Mouse (Mus musculus): ENCODE data around the gene Nsun4. TPM values are rescaled to one million over a fixed set of nuclear protein-coding genes. Genes with fewer than 3 reads are reported as not detected.
A peak's percentile ranks its signal among the peaks of the same experiment; 100 is the strongest.

Nsun4 gene
- total and polyA plus RNA-seq, 2 experiments, result 11.8 to 14.5 TPM

GRCm38 (mm10) chr4:116042186-116042585 is 11.5 kb downstream of the Nsun4 start:
- 78% methylated on average over 3 of the region's 3 CpGs for WGBS
- no peaks in the 10 kb centered on the region for H3K27me3 ChIP-seq (ENCODE audit: control insufficient read depth, insufficient read depth, low read length)
- DNase-seq (ENCODE audit: extremely low read depth, low read depth, low spot score), result no peak
- TF ChIP-seq POLR2A (IDR thresholded peaks at IDR 0.05; ENCODE audit: extremely low read depth, insufficient read depth, low read length) (no peak), CTCF (IDR thresholded peaks at IDR 0.05; ENCODE audit: low read depth, low read length) (no peak)
- no peak overlapping the region for H3K9ac ChIP-seq (ENCODE audit: low read depth, low read length)
- no peak overlapping the region for H3K4me3 ChIP-seq (ENCODE audit: insufficient read depth, low read depth, low read length)
- peaks cover 8% of the 10 kb centered on the region for H3K36me3 ChIP-seq (ENCODE audit: control insufficient read depth, insufficient read depth, low read length)
- no peak overlapping the region for H3K27ac ChIP-seq (replicated peaks; ENCODE audit: insufficient read depth, low read depth, low read length)
- peaks cover 11% of the 10 kb centered on the region for H3K4me1 ChIP-seq (ENCODE audit: control insufficient read depth, insufficient read depth, low read length)
- H3K79me2 ChIP-seq (ENCODE audit: control insufficient read depth, insufficient read depth, low read length), result no peaks in the 10 kb centered on the region

GRCm38 (mm10) chr4:116040466-116040865 is 13.2 kb downstream of the Nsun4 start:
- no peak overlapping the region for H3K4me3 ChIP-seq (ENCODE audit: insufficient read depth, low read depth, low read length)
- peaks cover 12% of the 10 kb centered on the region for H3K36me3 ChIP-seq (ENCODE audit: control insufficient read depth, insufficient read depth, low read length)
- TF ChIP-seq CTCF (IDR thresholded peaks at IDR 0.05; ENCODE audit: low read depth, low read length) (no peak), POLR2A (IDR thresholded peaks at IDR 0.05; ENCODE audit: extremely low read depth, insufficient read depth, low read length) (no peak)
- H3K79me2 ChIP-seq (ENCODE audit: control insufficient read depth, insufficient read depth, low read length), result no peaks in the 10 kb centered on the region
- no peak overlapping the region for H3K9ac ChIP-seq (ENCODE audit: low read depth, low read length)
- H3K27ac ChIP-seq (replicated peaks; ENCODE audit: insufficient read depth, low read depth, low read length), result peak overlapping the region; percentile 95
- H3K4me1 ChIP-seq (ENCODE audit: control insufficient read depth, insufficient read depth, low read length), result peaks cover 11% of the 10 kb centered on the region
- no peaks in the 10 kb centered on the region for H3K27me3 ChIP-seq (ENCODE audit: control insufficient read depth, insufficient read depth, low read length)
- DNase-seq (ENCODE audit: extremely low read depth, low read depth, low spot score), result peak; percentile 88
- WGBS, result 34% methylated on average over 2 of the region's 2 CpGs

GRCm38 (mm10) chr4:116033374-116033773 is 20.3 kb downstream of the Nsun4 start:
- TF ChIP-seq POLR2A (IDR thresholded peaks at IDR 0.05; ENCODE audit: extremely low read depth, insufficient read depth, low read length) (no peak), CTCF (IDR thresholded peaks at IDR 0.05; ENCODE audit: low read depth, low read length) (no peak)
- DNase-seq (ENCODE audit: extremely low read depth, low read depth, low spot score), result no peak
- no peak overlapping the region for H3K27ac ChIP-seq (replicated peaks; ENCODE audit: insufficient read depth, low read depth, low read length)
- H3K4me3 ChIP-seq (ENCODE audit: insufficient read depth, low read depth, low read length), result no peak overlapping the region
- H3K4me1 ChIP-seq (ENCODE audit: control insufficient read depth, insufficient read depth, low read length), result no peaks in the 10 kb centered on the region
- H3K27me3 ChIP-seq (ENCODE audit: control insufficient read depth, insufficient read depth, low read length), result no peaks in the 10 kb centered on the region
- H3K9ac ChIP-seq (ENCODE audit: low read depth, low read length), result no peak overlapping the region
- peaks cover 32% of the 10 kb centered on the region; the same call in 1 of the 2 replicates for H3K36me3 ChIP-seq (ENCODE audit: control insufficient read depth, insufficient read depth, low read length)
- no peaks in the 10 kb centered on the region for H3K79me2 ChIP-seq (ENCODE audit: control insufficient read depth, insufficient read depth, low read length)
- 95% methylated on average over 5 of the region's 5 CpGs for WGBS

GRCm38 (mm10) chr4:116032906-116033305 is 20.8 kb downstream of the Nsun4 start:
- peaks cover 32% of the 10 kb centered on the region; the same call in 1 of the 2 replicates for H3K36me3 ChIP-seq (ENCODE audit: control insufficient read depth, insufficient read depth, low read length)
- H3K4me1 ChIP-seq (ENCODE audit: control insufficient read depth, insufficient read depth, low read length), result no peaks in the 10 kb centered on the region
- 84% methylated on average over 9 of the region's 9 CpGs for WGBS
- no peak overlapping the region for H3K9ac ChIP-seq (ENCODE audit: low read depth, low read length)
- H3K27ac ChIP-seq (replicated peaks; ENCODE audit: insufficient read depth, low read depth, low read length), result no peak overlapping the region
- no peaks in the 10 kb centered on the region for H3K27me3 ChIP-seq (ENCODE audit: control insufficient read depth, insufficient read depth, low read length)
- H3K79me2 ChIP-seq (ENCODE audit: control insufficient read depth, insufficient read depth, low read length), result no peaks in the 10 kb centered on the region
- no peak overlapping the region for H3K4me3 ChIP-seq (ENCODE audit: insufficient read depth, low read depth, low read length)
- TF ChIP-seq CTCF (IDR thresholded peaks at IDR 0.05; ENCODE audit: low read depth, low read length), result no peak
- TF ChIP-seq POLR2A (IDR thresholded peaks at IDR 0.05; ENCODE audit: extremely low read depth, insufficient read depth, low read length), result no peak
- no peak for DNase-seq (ENCODE audit: extremely low read depth, low read depth, low spot score)

- peak within 1 kb of the TSS; percentile 97 for H3K4me3 ChIP-seq (ENCODE audit: insufficient read depth, low read depth, low read length)
- peaks cover 16% of the 10 kb centered on the region for H3K4me1 ChIP-seq (ENCODE audit: control insufficient read depth, insufficient read depth, low read length)
- H3K9ac ChIP-seq (ENCODE audit: low read depth, low read length), result peak within 1 kb of the TSS; percentile 99
- H3K36me3 ChIP-seq (ENCODE audit: control insufficient read depth, insufficient read depth, low read length), result no peaks in the 10 kb centered on the region
- no peak for TF ChIP-seq POLR2A (IDR thresholded peaks at IDR 0.05; ENCODE audit: extremely low read depth, insufficient read depth, low read length)
- no peak for TF ChIP-seq CTCF (IDR thresholded peaks at IDR 0.05; ENCODE audit: low read depth, low read length)
- peak; percentile 71 for DNase-seq (ENCODE audit: extremely low read depth, low read depth, low spot score)
- 11% methylated on average over 18 of the region's 18 CpGs for WGBS
- H3K27me3 ChIP-seq (ENCODE audit: control insufficient read depth, insufficient read depth, low read length), result no peaks in the 10 kb centered on the region
- peak within 1 kb of the TSS; percentile 100 for H3K27ac ChIP-seq (replicated peaks; ENCODE audit: insufficient read depth, low read depth, low read length)
- peaks cover 28% of the 10 kb centered on the region; the same call in 1 of the 2 replicates for H3K79me2 ChIP-seq (ENCODE audit: control insufficient read depth, insufficient read depth, low read length)
Observed at GRCm38 (mm10) chr4:116017902-116018746, 35.6 kb downstream of the Nsun4 start, which contains the start of gene Faah. Gene Faah, minus strand, starts transcription at chr4:116017926.

All from liver, adult 2 months (tissue).